Mouse (Mus musculus) thymus, postnatal 14 days (tissue): ENCODE data around the gene Prss38.

ENCODE experiments used
- DNase-seq: peaks from one replicate; pipeline ENCODE4 v3.0.0; 2021

The Prss38 gene

GRCm38 (mm10) chr11:59375475-59375874, at the start of gene Prss38:
Prss38 (minus strand) TSS chr11:59375657.
- DNase-seq, result no peak

- no peak for DNase-seq
These were observed 47.6 kb upstream of the Prss38 start for GRCm38 (mm10) chr11:59423010-59423588.

- no peak for DNase-seq
These were observed 46.5 kb upstream of the Prss38 start for GRCm38 (mm10) chr11:59421967-59422366.

- no peak for DNase-seq
These were observed 46.0 kb upstream of the Prss38 start for GRCm38 (mm10) chr11:59421436-59421835.

GRCm38 (mm10) chr11:59418708-59419107, 43.3 kb upstream of the Prss38 start:
- DNase-seq, result no peak

- no peak for DNase-seq
These were observed 37.8 kb upstream of the Prss38 start for GRCm38 (mm10) chr11:59412999-59413863.

GRCm38 (mm10) chr11:59412058-59412457, 36.6 kb upstream of the Prss38 start:
- DNase-seq, result no peak

- no peak for DNase-seq
These were observed 35.4 kb upstream of the Prss38 start for GRCm38 (mm10) chr11:59410851-59411250.

- no peak for DNase-seq
These were observed 30.3 kb upstream of the Prss38 start for GRCm38 (mm10) chr11:59405761-59406160.

GRCm38 (mm10) chr11:59400876-59401275, 25.4 kb upstream of the Prss38 start:
- peak; percentile 55 for DNase-seq

- no peak for DNase-seq
These were observed 24.4 kb upstream of the Prss38 start for GRCm38 (mm10) chr11:59399830-59400229.

- peak; percentile 62 for DNase-seq
These were observed 22.3 kb upstream of the Prss38 start for GRCm38 (mm10) chr11:59397536-59398371.

GRCm38 (mm10) chr11:59394451-59394850, 19.0 kb upstream of the Prss38 start:
- DNase-seq, result no peak

GRCm38 (mm10) chr11:59393591-59393990, 18.1 kb upstream of the Prss38 start:
- no peak for DNase-seq

- DNase-seq, result no peak
These were observed 16.8 kb upstream of the Prss38 start for GRCm38 (mm10) chr11:59392300-59392699.

- DNase-seq, result no peak
These were observed 15.0 kb upstream of the Prss38 start for GRCm38 (mm10) chr11:59390470-59390869.

GRCm38 (mm10) chr11:59389617-59390016, 14.2 kb upstream of the Prss38 start:
- no peak for DNase-seq

- no peak for DNase-seq
These were observed 13.3 kb upstream of the Prss38 start for GRCm38 (mm10) chr11:59388806-59389205.

GRCm38 (mm10) chr11:59387471-59387870, 12.0 kb upstream of the Prss38 start:
- no peak for DNase-seq

GRCm38 (mm10) chr11:59385123-59385522, 9.7 kb upstream of the Prss38 start:
- peak; percentile 23 for DNase-seq

GRCm38 (mm10) chr11:59384441-59384959, 9.0 kb upstream of the Prss38 start:
- DNase-seq, result peak; percentile 80

- DNase-seq, result no peak
These were observed 4.1 kb upstream of the Prss38 start for GRCm38 (mm10) chr11:59379547-59379946.

- no peak for DNase-seq
These were observed 2.5 kb upstream of the Prss38 start for GRCm38 (mm10) chr11:59377999-59378398.
